Mouse (Mus musculus): ENCODE results near the gene Rad21l. TPM values are rescaled to one million over a fixed set of nuclear protein-coding genes. Genes with fewer than 3 reads are reported as not detected.

Gene Rad21l
- polyA plus RNA-seq (2015; fragmentation: Nextera tagmentation; extraction: Ambion mirVana): not detected in 2 replicates

GRCm38 (mm10) chr2:151668433-151668832 is at the start of gene Rad21l:
Gene Rad21l (minus strand): TSS chr2:151668533.
- no peaks in the 10 kb centered on the region for H3K4me1 ChIP-seq (ENCODE audit: insufficient read depth, low read depth, low read length)

GRCm38 (mm10) chr2:151716318-151717055 is 48.2 kb upstream of the Rad21l start:
- H3K4me3 ChIP-seq (ENCODE audit: low read depth, low read length): no peak overlapping the region
- peak; percentile 57 for ATAC-seq

More at GRCm38 (mm10) chr2:151668433-151668832, at the start of gene Rad21l:
- Histone ChIP-seq H3K27me3 (replicated peaks; ENCODE audit: insufficient read depth, low read length) (no peaks in the 10 kb centered on the region), H3K9me3 (ENCODE audit: low read length) (no peaks in the 10 kb centered on the region), H3K4me2 (replicated peaks; ENCODE audit: low read depth, low read length) (no peak within 1 kb of the TSS), H3K27ac (ENCODE audit: low read length) (no peak within 1 kb of the TSS), H3K36me3 (ENCODE audit: insufficient read depth, low read length) (no peaks in the 10 kb centered on the region), H3K4me3 (ENCODE audit: low read depth, low read length) (no peak within 1 kb of the TSS), H3K9ac (replicated peaks; ENCODE audit: low read depth) (no peak within 1 kb of the TSS)
- no peak for ATAC-seq
- TF ChIP-seq CTCF (IDR thresholded peaks at IDR 0.05): no peak
- DNase-seq (ENCODE audit: low spot score): no peak
- 62% methylated on average over 3 of the region's 3 CpGs for WGBS

GRCm38 (mm10) chr2:151715526-151715925 is 47.2 kb upstream of the Rad21l start:
- ATAC-seq: no peak
- WGBS: 89% methylated on average over 4 of the region's 4 CpGs

More at GRCm38 (mm10) chr2:151716318-151717055, 48.2 kb upstream of the Rad21l start:
- DNase-seq (ENCODE audit: low spot score): peak; percentile 60
- Histone ChIP-seq H3K4me2 (replicated peaks; ENCODE audit: low read depth, low read length) (no peak overlapping the region), H3K36me3 (ENCODE audit: insufficient read depth, low read length) (peaks cover 24% of the 10 kb centered on the region), H3K27ac (ENCODE audit: low read length) (no peak overlapping the region), H3K9ac (replicated peaks; ENCODE audit: low read depth) (no peak overlapping the region), H3K4me1 (ENCODE audit: insufficient read depth, low read depth, low read length) (no peaks in the 10 kb centered on the region), H3K9me3 (ENCODE audit: low read length) (no peaks in the 10 kb centered on the region), H3K27me3 (replicated peaks; ENCODE audit: insufficient read depth, low read length) (no peaks in the 10 kb centered on the region)
- TF ChIP-seq CTCF (IDR thresholded peaks at IDR 0.05) (no peak), EP300 (IDR thresholded peaks at IDR 0.05) (no peak)
- 55% methylated on average over 2 of the region's 2 CpGs for WGBS

GRCm38 (mm10) chr2:151712647-151713046 is 44.3 kb upstream of the Rad21l start:
- Histone ChIP-seq H3K9me3 (ENCODE audit: low read length) (no peaks in the 10 kb centered on the region), H3K36me3 (ENCODE audit: insufficient read depth, low read length) (peaks cover 7% of the 10 kb centered on the region; the same call in 1 of the 2 replicates), H3K4me3 (ENCODE audit: low read depth, low read length) (no peak overlapping the region), H3K27ac (ENCODE audit: low read length) (no peak overlapping the region), H3K4me2 (replicated peaks; ENCODE audit: low read depth, low read length) (no peak overlapping the region), H3K4me1 (ENCODE audit: insufficient read depth, low read depth, low read length) (no peaks in the 10 kb centered on the region), H3K27me3 (replicated peaks; ENCODE audit: insufficient read depth, low read length) (no peaks in the 10 kb centered on the region), H3K9ac (replicated peaks; ENCODE audit: low read depth) (no peak overlapping the region)
- ATAC-seq (no peak), DNase-seq (ENCODE audit: low spot score) (peak; percentile 11)
- TF ChIP-seq CTCF (IDR thresholded peaks at IDR 0.05) (no peak), EP300 (IDR thresholded peaks at IDR 0.05) (no peak)
- WGBS: 38% methylated on average over 3 of the region's 3 CpGs

More at GRCm38 (mm10) chr2:151715526-151715925, 47.2 kb upstream of the Rad21l start:
- Histone ChIP-seq H3K27me3 (replicated peaks; ENCODE audit: insufficient read depth, low read length) (no peaks in the 10 kb centered on the region), H3K4me2 (replicated peaks; ENCODE audit: low read depth, low read length) (no peak overlapping the region), H3K9ac (replicated peaks; ENCODE audit: low read depth) (no peak overlapping the region), H3K4me3 (ENCODE audit: low read depth, low read length) (no peak overlapping the region), H3K4me1 (ENCODE audit: insufficient read depth, low read depth, low read length) (no peaks in the 10 kb centered on the region), H3K9me3 (ENCODE audit: low read length) (no peaks in the 10 kb centered on the region), H3K27ac (ENCODE audit: low read length) (no peak overlapping the region), H3K36me3 (ENCODE audit: insufficient read depth, low read length) (peaks cover 24% of the 10 kb centered on the region)
- TF ChIP-seq EP300 (IDR thresholded peaks at IDR 0.05): no peak
- no peak for TF ChIP-seq CTCF (IDR thresholded peaks at IDR 0.05)
- no peak for DNase-seq (ENCODE audit: low spot score)

- peaks cover 16% of the 10 kb centered on the region for H3K27me3 ChIP-seq (replicated peaks; ENCODE audit: insufficient read depth, low read length)
- 2% methylated on average over 17 of the region's 17 CpGs for WGBS
- no peak for TF ChIP-seq CTCF (IDR thresholded peaks at IDR 0.05)
- TF ChIP-seq EP300 (IDR thresholded peaks at IDR 0.05): no peak
- peak; percentile 6 for DNase-seq (ENCODE audit: low spot score)
- peak overlapping the region; percentile 51 for H3K4me3 ChIP-seq (ENCODE audit: low read depth, low read length)
- H3K4me2 ChIP-seq (replicated peaks; ENCODE audit: low read depth, low read length): peak overlapping the region; percentile 99
- no peak overlapping the region for H3K9ac ChIP-seq (replicated peaks; ENCODE audit: low read depth)
- no peaks in the 10 kb centered on the region for H3K36me3 ChIP-seq (ENCODE audit: insufficient read depth, low read length)
- no peak; the same call in 1 of the 2 replicates for ATAC-seq
- H3K27ac ChIP-seq (ENCODE audit: low read length): no peak overlapping the region
- H3K4me1 ChIP-seq (ENCODE audit: insufficient read depth, low read depth, low read length): peaks cover 4% of the 10 kb centered on the region
- no peaks in the 10 kb centered on the region for H3K9me3 ChIP-seq (ENCODE audit: low read length)
These were observed 34.5 kb upstream of the Rad21l start for GRCm38 (mm10) chr2:151702851-151703190.

- peak overlapping the region; percentile 99 for H3K4me2 ChIP-seq (replicated peaks; ENCODE audit: low read depth, low read length)
- H3K27me3 ChIP-seq (replicated peaks; ENCODE audit: insufficient read depth, low read length): peaks cover 16% of the 10 kb centered on the region
- H3K4me1 ChIP-seq (ENCODE audit: insufficient read depth, low read depth, low read length): peaks cover 4% of the 10 kb centered on the region
- WGBS: 3% methylated on average over 45 of the region's 97 CpGs
- TF ChIP-seq CTCF (IDR thresholded peaks at IDR 0.05): peak; percentile 43; the same call in 1 of the 2 replicates
- TF ChIP-seq EP300 (IDR thresholded peaks at IDR 0.05): no peak
- no peak overlapping the region for H3K27ac ChIP-seq (ENCODE audit: low read length)
- no peaks in the 10 kb centered on the region for H3K9me3 ChIP-seq (ENCODE audit: low read length)
- DNase-seq (ENCODE audit: low spot score): peak; percentile 55
- peak overlapping the region; percentile 51 for H3K4me3 ChIP-seq (ENCODE audit: low read depth, low read length)
- no peaks in the 10 kb centered on the region for H3K36me3 ChIP-seq (ENCODE audit: insufficient read depth, low read length)
- no peak overlapping the region for H3K9ac ChIP-seq (replicated peaks; ENCODE audit: low read depth)
- peak; percentile 86 for ATAC-seq
These were observed 34.0 kb upstream of the Rad21l start for GRCm38 (mm10) chr2:151702146-151702850.

Data from lung, postnatal 0 days (tissue).